Mouse (Mus musculus): ENCODE measurements at regions not wholly inside any gene's neighbourhood (a gene's known extent, or its start where the extent isn't known, plus 50 kb on each side); places are given as distances from the start of the nearest gene placed in this dataset.

DNA sequence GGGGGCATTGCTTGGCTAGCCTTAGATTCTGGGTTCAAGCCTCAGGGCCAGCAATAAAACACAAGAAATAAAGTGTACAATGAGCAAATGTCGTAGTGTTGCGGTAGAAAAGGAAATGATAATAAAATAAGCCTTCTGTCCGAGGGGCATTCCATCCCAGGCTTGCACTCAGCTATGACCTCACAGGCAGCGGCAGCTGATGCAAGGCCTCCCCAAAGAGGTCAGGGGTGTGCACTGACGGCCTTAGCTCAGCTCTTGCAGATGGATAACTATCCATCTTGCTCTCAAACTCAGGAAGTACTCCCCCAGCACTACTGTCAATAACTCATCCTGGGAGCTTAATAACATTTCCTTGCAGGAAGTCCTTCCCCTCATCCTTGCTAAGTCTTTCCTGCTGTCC lies 314.4 kb upstream of the Tbx3 start:
- no peak for DNase-seq

DNA sequence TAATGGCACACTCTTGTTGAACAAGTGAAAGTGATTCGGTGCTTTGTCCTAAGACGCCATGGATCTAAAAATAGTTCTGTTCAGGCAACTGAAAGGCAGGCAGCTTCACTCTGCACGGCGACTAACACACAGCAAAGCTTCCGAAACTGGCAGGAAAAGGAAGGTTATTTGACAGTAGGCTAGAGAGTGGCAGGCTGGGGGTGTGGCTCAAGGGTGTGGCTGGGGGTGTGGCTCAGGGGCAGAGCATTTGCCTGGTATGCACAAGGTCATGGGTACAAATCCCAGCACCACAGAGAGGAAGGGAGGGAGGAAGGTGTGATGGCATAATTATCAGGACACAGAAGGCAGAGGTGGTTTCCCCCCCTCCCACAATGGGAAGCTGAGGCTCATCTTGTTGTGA lies 310.8 kb upstream of the Tbx3 start:
- DNase-seq: no peak

DNA sequence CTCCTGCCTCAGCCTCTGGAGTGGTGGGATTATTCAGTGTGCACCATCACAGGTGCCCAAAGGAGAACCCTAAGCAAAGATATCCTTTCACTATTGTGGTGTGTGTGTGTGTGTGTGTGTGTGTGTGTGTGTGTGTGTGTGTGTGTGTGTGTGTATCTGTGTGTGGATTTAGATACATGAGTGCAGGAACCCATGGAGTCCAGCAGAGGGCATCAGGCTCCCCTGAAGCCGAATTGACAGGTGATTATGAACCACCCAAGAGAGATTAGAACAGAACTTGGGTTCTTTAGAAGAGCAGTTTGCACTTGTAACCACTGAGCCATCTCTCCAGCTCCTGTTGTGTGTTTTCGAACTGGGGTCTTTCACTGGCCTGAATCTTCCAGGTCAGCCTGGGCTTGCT lies 310.1 kb upstream of the Tbx3 start:
- no peak for DNase-seq

DNA sequence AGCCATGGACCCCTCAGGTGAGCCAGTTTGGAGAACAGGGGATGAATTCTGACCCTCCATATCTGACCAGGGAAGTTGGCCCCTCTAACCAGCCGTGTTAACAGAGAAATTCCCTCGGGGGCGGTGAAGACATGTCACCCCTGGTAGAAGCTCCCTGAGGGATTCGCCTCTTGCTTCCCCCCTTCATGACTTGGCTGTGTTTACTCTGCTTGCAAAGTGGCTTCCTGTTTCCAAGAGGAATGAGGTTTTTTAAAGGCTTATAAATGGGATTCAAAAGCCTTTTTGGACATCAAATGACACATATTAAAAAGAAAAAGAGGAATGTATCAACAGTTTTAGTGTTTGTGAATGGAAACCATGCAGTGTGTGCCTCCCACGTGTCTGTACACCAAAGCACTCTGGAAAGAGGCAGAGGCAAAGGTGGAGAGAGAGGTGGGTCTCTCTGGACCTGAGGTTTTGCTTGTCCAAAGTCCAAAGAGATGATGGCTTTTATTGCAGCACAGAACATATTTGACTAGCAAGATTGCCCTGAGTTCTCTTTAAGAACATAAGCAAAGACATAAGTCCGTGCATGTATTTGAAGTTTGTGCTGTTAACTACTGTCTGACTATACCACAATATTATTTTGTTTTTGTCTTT lies 308.9 kb upstream of the Tbx3 start:
- no peak for DNase-seq

DNA sequence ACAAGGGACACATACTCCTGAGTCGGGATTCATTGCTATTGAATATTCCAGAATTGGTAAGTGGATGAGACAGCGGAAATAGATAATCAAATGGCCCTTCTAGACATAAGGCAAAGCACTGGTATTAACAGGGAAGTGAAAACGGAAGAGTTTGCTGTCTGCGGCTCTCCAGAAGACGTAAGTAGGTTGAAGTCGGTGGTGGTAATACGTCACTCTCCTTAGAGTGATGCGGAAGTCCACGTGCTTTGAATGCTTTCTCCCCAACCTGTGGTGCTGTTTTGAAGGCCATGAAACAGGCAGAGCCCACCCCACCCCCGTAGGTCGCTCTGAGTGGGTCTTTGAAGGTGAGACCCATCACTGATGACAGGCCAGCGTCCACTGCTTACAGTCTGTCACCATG lies 308.0 kb upstream of the Tbx3 start:
- DNase-seq: no peak

DNA sequence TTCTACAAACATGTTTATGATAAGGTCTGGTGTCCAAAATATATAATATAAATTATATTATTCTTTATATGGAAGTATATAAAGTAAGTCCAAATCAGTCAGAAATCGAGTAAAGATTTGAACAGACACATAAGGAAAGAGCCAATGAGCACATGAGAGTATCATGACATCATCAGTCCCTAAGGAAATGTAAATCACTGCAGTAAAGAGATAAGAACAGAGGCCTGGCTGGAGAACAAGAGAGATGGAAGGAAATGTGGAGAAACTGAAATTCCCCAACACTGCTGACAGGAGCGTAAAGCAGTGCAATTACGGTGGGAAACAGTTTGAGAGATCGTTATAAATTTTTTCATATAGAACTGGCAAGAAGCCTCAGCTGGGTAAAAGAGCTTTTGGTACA lies 306.2 kb upstream of the Tbx3 start:
- no peak for DNase-seq

DNA sequence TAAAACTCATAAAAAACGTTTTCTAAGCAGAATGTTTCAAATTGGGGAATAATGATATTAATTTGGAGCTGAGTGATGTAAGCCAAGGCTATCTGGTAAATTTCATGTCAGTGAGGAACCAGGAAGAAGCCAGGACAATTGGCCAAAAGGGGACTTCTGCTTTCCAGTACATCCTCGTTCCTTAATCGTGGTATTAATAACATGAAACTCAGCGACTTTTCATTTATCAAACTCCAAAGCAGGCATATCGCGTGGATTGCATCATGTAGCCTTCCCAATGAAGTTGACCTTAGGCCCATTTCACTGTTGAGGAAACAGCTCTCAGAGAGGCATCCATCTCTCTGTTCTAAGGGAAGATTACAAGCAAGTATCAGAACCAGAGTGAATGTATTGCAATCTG lies 305.3 kb upstream of the Tbx3 start:
- DNase-seq: no peak

DNA sequence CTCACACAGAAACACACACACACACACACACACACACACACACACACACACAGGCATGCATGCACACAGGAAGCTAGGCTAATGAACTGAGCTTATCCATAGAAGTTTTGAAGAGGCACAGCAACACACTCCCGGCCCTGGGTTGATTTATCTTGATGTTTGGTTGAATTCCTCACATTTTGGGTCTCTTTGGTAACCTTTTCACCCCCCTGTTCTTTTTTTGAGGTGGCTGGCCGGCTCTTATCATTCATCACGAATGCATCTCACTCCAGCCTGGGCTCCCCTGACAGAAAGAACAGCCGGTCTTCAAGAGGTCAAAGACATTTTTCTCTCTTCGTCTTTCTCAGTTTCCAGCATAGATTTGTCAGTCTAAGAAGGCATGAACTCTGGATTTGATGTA lies 304.2 kb upstream of the Tbx3 start:
- no peak for DNase-seq

DNA sequence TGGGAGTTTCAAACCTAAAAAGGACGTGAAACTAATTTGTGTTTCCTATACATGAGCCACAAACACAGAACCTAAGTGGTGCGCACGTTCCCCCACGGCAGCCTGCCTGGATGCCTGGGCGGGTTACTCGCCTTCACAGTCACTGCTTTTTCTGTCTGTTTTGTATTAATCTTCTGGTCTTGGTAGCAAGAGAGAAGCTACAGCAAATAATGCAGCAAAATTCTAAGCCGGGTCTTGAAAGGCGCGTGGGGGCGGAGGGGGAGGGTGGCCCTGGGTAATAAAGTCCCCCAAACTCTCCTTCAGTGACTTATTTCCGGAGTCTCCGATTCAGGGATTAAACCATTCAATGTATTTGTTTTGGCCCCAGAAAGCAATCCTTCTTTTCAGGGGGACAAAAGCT lies 300.0 kb upstream of the Tbx3 start:
- DNase-seq: no peak

DNA sequence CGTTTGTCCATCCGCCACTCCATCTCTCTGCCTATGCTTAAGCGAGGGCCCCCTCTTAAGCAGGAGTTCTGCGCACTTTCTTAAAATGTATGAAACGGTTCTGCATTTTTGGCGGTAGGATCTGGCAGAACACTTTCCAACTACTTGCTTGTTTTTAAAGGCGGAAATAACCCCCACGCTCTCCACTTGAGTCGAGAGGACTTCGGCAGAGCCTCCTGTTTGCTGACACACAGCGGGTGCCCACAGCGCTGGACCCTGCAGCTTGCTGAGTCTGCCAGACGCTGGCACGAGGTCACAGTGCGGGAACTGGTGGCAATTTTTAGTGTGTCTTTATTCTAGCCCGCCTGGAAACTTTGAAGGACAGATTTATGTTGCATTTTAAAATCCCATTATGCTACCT lies 299.5 kb upstream of the Tbx3 start:
- no peak for DNase-seq

DNA sequence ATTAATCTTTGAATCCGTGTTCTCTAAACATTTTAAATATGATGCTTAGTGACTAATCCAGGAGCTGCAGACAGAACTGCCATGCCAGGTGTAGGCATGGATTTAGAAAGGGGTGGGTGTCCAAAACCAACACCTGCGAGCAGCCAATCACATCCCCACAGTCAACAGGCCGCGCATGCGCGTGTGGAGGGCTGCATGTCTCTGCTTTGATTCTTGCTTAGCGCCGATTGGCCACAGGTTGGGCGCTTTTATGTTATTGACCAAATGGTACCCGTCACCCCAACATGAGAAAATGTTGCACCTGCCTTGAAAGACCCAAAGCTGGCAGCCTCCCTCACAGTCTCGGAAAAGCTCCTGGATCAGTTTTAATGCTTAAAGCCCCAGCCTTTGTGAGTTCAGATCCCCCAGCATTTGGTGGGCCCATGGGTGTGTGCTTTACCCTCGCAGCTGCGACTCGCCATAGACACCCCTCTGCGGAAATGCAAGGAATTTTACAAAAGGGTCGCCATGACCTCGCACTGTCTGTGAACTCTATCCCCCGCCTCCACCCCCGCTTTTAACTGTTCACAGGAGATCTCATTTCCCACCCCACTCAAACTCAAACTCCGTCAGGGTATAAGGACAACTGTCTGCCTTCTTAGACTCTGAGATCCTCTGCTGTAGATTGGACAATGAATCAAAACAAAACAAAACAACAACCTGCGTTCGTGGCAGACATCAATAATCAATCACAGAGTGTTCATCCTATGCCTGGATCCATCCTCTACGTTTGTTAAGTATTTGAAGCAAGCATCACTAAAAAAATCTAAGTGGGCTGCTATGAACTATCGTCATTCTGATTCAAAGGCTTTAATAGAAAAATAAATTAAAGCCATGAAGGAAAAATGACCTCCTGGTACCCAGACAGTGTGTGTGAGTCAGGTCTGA lies 296.4 kb upstream of the Tbx3 start:
- DNase-seq: no peak

DNA sequence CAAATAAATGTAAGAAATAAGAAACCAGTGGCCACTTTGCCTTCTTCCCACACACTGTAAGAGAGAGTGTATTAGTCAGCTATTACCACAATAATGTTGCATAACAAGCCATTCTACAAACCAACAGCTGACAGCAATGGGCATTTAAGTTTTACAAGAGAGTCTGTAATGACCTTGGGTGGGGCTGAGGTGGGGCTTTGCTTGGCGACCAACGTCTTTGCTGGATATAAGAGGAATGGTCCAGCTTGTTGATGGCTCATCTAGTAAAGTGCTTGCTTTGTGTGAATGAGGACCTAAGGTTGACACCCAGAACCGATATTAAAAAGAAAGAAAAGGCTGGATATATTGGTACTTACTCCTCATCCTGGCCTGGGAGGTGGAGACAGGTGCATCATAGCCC lies 295.6 kb upstream of the Tbx3 start:
- DNase-seq: no peak

DNA sequence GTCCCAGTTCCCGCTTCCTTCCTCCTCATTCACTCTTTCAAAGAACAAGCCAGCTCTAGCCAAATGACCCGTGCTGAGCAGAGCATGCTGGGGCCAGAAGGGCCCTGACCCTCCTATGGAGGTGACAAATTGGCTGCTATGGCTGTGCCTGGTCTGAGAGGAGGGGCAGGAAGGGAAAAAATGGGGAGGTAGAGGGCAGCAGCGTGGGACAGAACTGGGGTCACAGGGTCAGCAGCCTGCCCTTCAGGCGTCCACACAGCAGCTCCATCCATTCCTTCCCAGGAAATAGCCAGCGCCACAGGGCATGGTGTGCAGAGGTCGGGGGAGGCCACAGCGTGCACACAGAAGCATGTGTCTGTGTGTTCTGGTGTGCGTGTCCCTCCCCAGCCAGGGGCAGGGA lies 292.2 kb upstream of the Tbx3 start:
- DNase-seq: no peak

DNA sequence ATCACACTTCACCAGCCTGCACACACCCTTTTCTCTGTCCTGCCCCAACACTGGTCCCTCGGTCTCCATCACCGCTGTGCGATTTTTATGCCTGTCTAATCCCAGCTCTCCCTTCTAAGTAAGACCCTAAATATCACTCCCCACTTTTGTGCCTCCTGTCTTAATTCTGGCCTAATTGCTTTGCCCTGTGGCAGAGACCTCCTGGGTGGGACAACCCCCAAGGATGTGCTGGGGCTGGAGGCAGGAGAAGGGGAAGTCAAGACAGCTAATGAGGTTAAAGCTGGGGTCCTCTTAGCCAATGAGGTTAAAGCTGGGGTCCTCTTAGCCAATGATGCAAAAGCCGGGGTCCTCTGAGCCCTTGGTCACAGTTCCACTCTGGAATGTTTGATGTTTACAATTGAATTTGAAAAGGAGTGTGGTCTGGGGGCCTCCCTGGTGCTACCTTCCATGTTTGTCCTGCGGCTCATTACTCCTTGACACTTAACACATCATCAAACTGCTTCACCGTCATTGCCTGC lies 290.5 kb upstream of the Tbx3 start:
- DNase-seq: no peak

DNA sequence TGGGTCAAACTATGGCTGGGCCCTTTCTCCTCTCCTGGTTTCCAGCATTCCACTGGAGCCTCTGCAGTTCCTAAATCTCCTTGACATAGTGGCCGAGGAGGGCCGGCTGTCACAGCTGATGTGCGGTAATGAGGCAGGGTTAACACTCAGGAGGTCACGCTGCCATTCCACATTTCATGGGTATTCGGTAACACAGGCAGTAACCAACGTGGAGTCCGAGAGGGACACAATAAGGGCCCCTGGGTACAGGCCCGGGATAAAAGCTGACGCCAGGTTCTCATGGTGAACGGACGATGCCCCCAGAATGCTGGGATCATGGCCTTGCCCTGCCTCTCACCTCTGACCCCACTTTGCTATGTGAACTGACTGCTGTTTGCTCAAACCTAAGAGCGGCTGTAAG lies 289.0 kb upstream of the Tbx3 start:
- no peak for DNase-seq

DNA sequence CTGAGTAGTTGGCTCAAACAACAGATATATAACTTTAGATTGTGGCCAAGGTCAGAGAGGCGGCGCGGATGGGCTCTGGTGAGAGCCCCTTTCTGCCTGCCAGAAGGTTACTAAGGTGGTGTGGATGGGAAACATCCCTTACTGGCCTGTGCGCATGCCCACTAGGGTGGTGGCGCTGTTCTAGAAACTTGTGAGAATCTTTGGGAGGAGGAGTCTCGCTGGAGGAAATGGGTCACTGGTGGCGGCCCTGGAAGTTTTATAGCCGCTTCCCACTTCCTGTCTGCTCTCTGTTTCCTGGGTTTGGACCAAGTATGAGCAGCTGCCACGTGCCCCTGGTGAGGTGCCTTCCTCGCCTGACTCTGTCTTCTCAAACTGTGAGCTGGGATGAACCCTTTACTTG lies 285.0 kb upstream of the Tbx3 start:
- no peak for DNase-seq

DNA sequence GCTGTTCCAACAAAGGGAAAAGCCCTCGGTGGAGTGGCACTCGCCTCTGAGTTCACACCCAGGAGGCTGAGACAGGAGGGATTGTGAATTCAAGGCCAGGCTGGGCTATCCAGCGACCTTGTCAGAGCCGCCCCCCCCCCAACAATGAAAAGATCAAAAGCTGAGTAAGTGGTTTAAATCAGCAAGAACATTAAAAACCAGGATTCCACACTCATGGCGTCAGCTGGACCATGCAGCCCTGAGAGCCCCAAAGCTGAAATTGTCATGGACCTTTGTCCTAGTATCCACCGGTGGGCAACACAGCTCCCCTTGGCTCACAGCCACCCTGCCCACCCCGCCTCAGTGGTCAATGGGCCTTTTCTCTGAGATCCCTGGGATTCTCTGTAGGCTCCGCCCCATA lies 283.6 kb upstream of the Tbx3 start:
- no peak for DNase-seq

DNA sequence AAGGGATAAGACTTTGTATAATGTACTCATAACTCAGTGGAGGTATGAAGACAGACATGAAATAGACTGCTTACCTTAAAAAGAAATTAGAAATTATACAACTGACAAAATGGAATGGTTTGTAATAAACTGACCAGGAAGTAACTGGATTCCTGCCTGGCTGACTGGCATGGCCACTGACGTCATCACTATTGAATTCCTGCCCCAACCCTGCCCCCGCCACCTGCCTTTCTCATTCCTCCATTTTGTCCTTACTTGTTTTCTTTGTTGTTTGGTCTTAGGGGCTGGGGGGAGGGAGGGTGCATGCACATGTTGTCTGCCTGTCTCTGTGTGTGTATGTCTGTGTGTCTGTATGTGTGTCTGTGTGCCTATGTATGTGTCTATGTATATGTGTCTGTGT lies 283.2 kb upstream of the Tbx3 start:
- no peak for DNase-seq

DNA sequence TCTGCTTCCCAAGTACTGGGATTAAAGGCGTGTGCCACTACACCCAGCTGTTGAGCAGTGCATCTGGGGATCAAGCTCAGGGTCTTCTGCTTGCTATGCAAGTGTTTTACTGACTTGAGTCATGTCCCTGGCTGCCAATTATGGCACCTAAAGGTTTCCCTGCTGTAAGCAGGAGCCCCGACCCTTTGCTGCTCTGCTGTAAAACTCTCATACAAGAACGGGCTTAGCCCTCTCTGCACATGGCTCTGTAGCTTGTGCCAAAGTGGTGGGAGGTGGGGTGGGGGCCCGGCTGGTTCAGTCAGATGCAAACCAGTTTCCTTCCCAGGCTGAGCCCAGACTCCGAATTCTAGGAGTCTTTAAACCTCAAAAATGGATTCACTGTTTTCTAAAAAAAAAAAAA lies 281.6 kb upstream of the Tbx3 start:
- no peak for DNase-seq

DNA sequence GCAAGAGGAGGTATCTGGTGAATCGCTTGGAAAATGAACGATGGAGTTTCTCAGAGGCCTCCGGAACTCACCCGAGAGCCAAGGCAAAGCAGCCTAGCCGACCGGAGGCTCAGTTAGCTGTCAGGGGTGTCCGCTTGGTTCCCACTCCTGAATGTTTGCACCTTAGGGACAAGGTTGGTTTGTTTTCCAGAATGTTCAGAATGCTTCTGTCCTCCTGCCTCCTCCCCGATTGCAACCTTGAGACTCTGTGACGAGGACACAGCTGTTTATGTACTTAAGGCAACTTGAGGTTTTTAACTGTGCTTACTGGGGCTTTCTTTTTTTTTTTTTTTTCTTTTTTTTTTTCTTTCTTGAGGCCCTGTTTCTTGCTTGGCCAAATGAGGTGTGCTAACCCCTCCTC lies 281.1 kb upstream of the Tbx3 start:
- peak; percentile 18 for DNase-seq

DNA sequence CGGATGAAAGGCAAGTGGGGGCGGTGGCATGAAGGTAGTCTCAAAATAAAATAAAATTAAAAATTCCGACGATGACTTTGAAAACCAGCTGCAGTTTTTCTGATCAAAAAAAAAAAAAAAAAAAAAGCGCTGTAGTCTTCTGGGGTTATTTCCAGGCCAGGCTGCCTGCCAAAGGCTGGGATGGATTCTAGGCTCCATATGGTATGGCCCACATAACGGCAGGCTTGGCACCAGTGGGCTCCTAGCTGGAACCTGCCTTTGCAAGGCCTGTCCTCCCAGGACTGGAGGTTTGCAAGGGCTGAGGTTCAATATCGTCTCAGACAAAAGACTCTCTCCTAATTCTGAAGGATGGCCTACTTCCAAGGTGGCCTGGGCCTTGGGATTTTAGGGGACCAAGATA lies 280.6 kb upstream of the Tbx3 start:
- DNase-seq: peak; percentile 39

DNA sequence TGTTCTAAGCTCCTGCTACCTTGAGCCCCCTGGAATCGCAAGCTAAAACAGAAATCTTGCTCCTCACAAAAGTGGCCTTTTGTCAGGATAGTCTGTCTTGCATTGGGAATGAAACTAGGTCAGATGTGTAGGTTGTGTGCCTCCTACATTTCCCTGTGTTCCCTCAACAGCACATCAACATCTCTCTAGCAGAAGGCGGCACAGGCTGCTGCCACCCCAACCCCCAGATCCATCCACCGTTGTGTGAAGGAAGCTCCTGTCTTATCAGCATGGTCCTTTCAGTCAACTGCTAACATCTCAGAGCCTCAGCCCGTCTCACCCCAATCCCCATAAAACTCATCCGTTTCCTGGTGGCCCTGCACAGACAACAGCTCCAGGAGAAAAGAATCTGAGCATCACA lies 272.0 kb upstream of the Tbx3 start:
- no peak for DNase-seq

DNA sequence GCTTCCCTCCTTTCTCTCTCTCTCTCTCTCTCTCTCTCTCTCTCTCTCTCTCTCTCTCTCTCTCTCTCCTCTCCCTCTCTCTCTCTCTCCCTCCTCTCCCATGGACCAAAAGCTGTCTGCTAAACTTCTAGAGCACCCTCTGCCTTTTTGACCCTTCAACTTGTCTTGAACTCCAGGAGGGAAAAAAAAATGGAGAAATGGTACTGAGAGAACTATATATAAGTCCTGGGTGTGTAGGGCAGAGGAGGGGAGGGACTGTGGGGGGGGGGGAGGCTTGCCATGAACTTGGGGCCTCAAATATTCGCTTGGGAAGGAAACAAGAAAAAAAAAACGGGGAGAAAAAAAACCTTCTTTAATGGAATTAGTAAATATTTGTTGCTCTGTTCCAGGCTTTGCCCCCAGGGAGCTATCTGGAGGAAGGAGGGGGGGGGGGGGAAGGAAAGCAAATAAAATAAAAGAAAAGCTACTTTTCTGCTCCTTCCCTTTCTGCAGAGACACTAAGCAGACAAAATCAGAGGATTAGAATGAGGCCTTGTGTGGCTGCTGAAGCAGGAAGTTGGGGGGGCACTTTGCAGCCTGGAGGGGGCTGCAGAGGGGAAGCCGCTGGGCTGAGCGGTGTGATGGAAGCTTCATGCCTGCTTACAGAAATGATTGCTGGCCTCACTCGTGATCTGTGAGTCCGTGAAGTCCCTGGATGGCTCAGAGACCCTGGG lies 270.1 kb upstream of the Tbx3 start:
- DNase-seq: peak; percentile 18
